Mouse (Mus musculus): Measurements from ENCODE around the gene Prokr2.
"Not testable (repeated sequence)": the region's sequence is repeated elsewhere in the genome, so short reads cannot be mapped to it uniquely, and the experiment has no call there.

DNA sequence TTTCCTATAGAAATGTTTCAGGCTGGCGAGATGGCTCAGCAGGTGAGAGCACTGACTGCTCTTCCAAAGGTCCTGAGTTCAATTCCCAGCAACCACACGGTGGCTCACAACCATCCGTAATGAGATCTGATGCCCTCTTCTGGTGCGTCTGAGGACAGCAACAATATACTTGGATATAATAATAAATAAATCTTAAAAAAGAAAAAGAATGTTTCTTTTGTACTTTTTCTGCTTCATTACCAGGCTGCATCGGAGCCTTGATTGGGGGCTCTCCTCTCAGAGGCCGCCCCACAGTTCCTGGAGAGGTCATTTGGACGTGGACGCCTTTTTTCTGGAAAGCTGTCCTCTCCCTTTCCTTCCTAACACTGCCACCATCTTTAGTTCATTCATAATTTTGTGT, 71.2 kb downstream of the Prokr2 start:
- TF ChIP-seq CTCF (IDR thresholded peaks at IDR 0.05; ENCODE audit: insufficient read depth, low read length); POLR2A (IDR thresholded peaks at IDR 0.05; ENCODE audit: borderline replicate concordance, extremely low read depth, low read depth, low read length): not testable (repeated sequence)

All from lung, adult 2 months (tissue).